13 mouse cellular contexts compared by ENCODE assay signal in the genomic region with DNA sequence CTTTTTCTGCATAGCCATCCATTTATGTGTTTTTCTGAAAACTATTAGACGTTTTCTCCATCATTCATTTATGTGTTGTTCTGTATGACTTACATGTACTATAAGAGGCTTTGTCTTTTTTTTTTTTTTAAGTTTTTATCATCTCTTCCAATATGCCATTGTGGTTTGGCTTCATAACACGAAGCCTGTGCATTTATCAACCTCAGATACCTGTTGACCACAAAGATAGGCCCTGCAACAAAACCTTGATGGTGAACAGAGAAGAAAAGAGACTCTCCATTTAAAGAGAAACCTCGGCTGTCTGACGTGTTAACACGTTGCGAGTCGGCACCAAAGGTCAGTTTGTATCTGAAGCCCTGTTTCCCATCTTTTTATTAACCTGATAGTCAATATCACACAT. TPM values are rescaled to one million over a fixed set of nuclear protein-coding genes. Genes with fewer than 3 reads are reported as not detected.
A peak's percentile ranks its signal among the peaks of the same experiment; 100 is the strongest.
DNase-seq lines count a peak whose midpoint lies in the region; ATAC-seq lines count a peak whose summit lies in the region.
"Had no signal": no experiment of that assay in that cellular context is flagged by ENCODE, and none has a peak within 500 bp of the region (broad histone marks: within the 10 kb centered on the region; RNA-seq: fewer than 3 reads in every experiment).

No protein-coding gene starts in this region.

- no peak for ATAC-seq in heart, embryonic 15.5 days (replicated peaks; ENCODE audit: insufficient number of reproducible peaks, insufficient read depth, low FRiP score, low read depth)
- ATAC-seq in lung, embryonic 15.5 days (ENCODE audit: borderline replicate concordance, extremely low read depth, low FRiP score, low TSS enrichment): no peak
- no peak for ATAC-seq in embryonic facial prominence, embryonic 14.5 days (ENCODE audit: low read depth)
- no peak for ATAC-seq in midbrain, embryonic 16.5 days

- H3K27me3 ChIP-seq in heart, embryonic 15.5 days: no peaks in the 10 kb centered on the region
- H3K27me3 ChIP-seq in lung, embryonic 15.5 days: no peaks in the 10 kb centered on the region
- H3K27me3 ChIP-seq in embryonic facial prominence, embryonic 14.5 days (replicated peaks; ENCODE audit: control insufficient read depth, insufficient read depth, low read length): peaks cover 3% of the 10 kb centered on the region; the same call in 1 of the 2 replicates
- no peaks in the 10 kb centered on the region for H3K27me3 ChIP-seq in midbrain, embryonic 16.5 days (ENCODE audit: control insufficient read depth, insufficient read depth, low read depth, low read length)

- WGBS in heart, embryonic 15.5 days: 68% methylated on average over 7 of the region's 7 CpGs
- 67% methylated on average over 7 of the region's 7 CpGs for WGBS in lung, embryonic 15.5 days
- 78% methylated on average over 7 of the region's 7 CpGs for WGBS in embryonic facial prominence, embryonic 14.5 days
- WGBS in midbrain, embryonic 16.5 days: 78% methylated on average over 7 of the region's 7 CpGs

- no peaks in the 10 kb centered on the region for H3K9me3 ChIP-seq in heart, embryonic 15.5 days (replicated peaks)
- H3K9me3 ChIP-seq in lung, embryonic 15.5 days: no peaks in the 10 kb centered on the region
- no peaks in the 10 kb centered on the region for H3K9me3 ChIP-seq in embryonic facial prominence, embryonic 14.5 days (ENCODE audit: control insufficient read depth, low read length)
- no peaks in the 10 kb centered on the region for H3K9me3 ChIP-seq in midbrain, embryonic 16.5 days (replicated peaks; ENCODE audit: control insufficient read depth, low read length, poor library complexity, severe bottlenecking)

- H3K36me3 ChIP-seq in heart, embryonic 15.5 days: no peaks in the 10 kb centered on the region
- H3K36me3 ChIP-seq in lung, embryonic 15.5 days: no peaks in the 10 kb centered on the region
- H3K36me3 ChIP-seq in embryonic facial prominence, embryonic 14.5 days (ENCODE audit: control insufficient read depth, insufficient read depth, low read length): no peaks in the 10 kb centered on the region
- H3K36me3 ChIP-seq in midbrain, embryonic 16.5 days (ENCODE audit: control insufficient read depth, insufficient read depth, low read length): no peaks in the 10 kb centered on the region

- H3K9ac ChIP-seq in heart, embryonic 15.5 days: no peak overlapping the region
- H3K9ac ChIP-seq in lung, embryonic 15.5 days: no peak overlapping the region
- H3K9ac ChIP-seq in embryonic facial prominence, embryonic 14.5 days (ENCODE audit: low read depth, low read length): no peak overlapping the region
- no peak overlapping the region for H3K9ac ChIP-seq in midbrain, embryonic 16.5 days (ENCODE audit: low read depth, low read length)

- H3K27ac ChIP-seq in heart, embryonic 15.5 days: no peak overlapping the region
- H3K27ac ChIP-seq in lung, embryonic 15.5 days: no peak overlapping the region
- no peak overlapping the region for H3K27ac ChIP-seq in embryonic facial prominence, embryonic 14.5 days (replicated peaks; ENCODE audit: low read depth, low read length)
- H3K27ac ChIP-seq in midbrain, embryonic 16.5 days (ENCODE audit: low read length): no peak overlapping the region

- H3K4me1 ChIP-seq in heart, embryonic 15.5 days (replicated peaks): peaks cover 30% of the 10 kb centered on the region
- peaks cover 34% of the 10 kb centered on the region for H3K4me1 ChIP-seq in lung, embryonic 15.5 days
- H3K4me1 ChIP-seq in embryonic facial prominence, embryonic 14.5 days (ENCODE audit: control insufficient read depth, insufficient read depth, low read length): peaks cover 30% of the 10 kb centered on the region
- H3K4me1 ChIP-seq in midbrain, embryonic 16.5 days (ENCODE audit: control insufficient read depth, insufficient read depth, low read length): peaks cover 19% of the 10 kb centered on the region

- intact Hi-C loops in heart, postnatal 36 days (cut with DNase I): loop anchor here (5.0 kb wide), 1 partner anchor 43 kb away; no protein-coding TSS in a partner anchor

- DNase-seq in heart, postnatal 36 days: no peak
- no peak for DNase-seq in lung, postnatal 25 days (ENCODE audit: low spot score)
- no peak for DNase-seq in embryonic facial prominence, embryonic 14.5 days (ENCODE audit: low spot score)
- no peak for DNase-seq in gastrocnemius, postnatal 25 days
- no peak for DNase-seq in layer of hippocampus, adult 9-10 months (ENCODE audit: low spot score)
- DNase-seq: cerebellum, adult 2 months; kidney, postnatal 25 days; retina, postnatal 1 day; thymus, postnatal 36 days had no signal

- peak overlapping the region; percentile 27; the same call in 1 of the 2 replicates for H3K4me2 ChIP-seq in heart, embryonic 15.5 days
- H3K4me2 ChIP-seq in lung, embryonic 15.5 days: peak overlapping the region; percentile 31; the same call in 1 of the 2 replicates
- H3K4me2 ChIP-seq in embryonic facial prominence, embryonic 14.5 days (ENCODE audit: low read depth, low read length): peak overlapping the region; percentile 40
- H3K4me2 ChIP-seq in midbrain, embryonic 16.5 days (ENCODE audit: low read length): peak overlapping the region; percentile 37

- H3K4me3 ChIP-seq in heart, embryonic 15.5 days: no peak overlapping the region
- H3K4me3 ChIP-seq in lung, embryonic 15.5 days: no peak overlapping the region
- H3K4me3 ChIP-seq in embryonic facial prominence, embryonic 14.5 days (ENCODE audit: low read depth, low read length): no peak overlapping the region
- H3K4me3 ChIP-seq in midbrain, embryonic 16.5 days (ENCODE audit: low read depth, low read length): no peak overlapping the region
- H3K4me3 ChIP-seq: myocyte had no signal

RNA-seq across cellular contexts. Expression of a gene that starts 3.9 kb away (rescaled TPM):
- polyA plus RNA-seq in heart, embryonic 15.5 days (2015; fragmentation: Nextera tagmentation; extraction: Ambion mirVana): 7.4 and 10.1 TPM in 2 replicates
- total RNA-seq in heart, postnatal 36 days (2021): 1 to 10 TPM; 3.7 to 5.1 TPM
- 17.7 and 20.1 TPM in 2 replicates for polyA plus RNA-seq in lung, embryonic 15.5 days (2015; fragmentation: Nextera tagmentation; extraction: Ambion mirVana)
- 11.1 and 11.8 TPM in 2 replicates for polyA plus RNA-seq in embryonic facial prominence, embryonic 14.5 days (2014; fragmentation: Nextera tagmentation; extraction: Ambion mirVana)
- 14.7 and 16.2 TPM in 2 replicates for polyA plus RNA-seq in midbrain, embryonic 16.5 days (2015; fragmentation: Nextera tagmentation; extraction: Ambion mirVana)
- 1 to 10 TPM; 1.6 to 1.7 TPM for total RNA-seq in gastrocnemius, postnatal 25 days (2021)

RNA-seq across cellular contexts. Expression of a gene that starts 49.3 kb away (rescaled TPM):
- polyA plus RNA-seq in heart, embryonic 15.5 days (2015; fragmentation: Nextera tagmentation; extraction: Ambion mirVana): 7.4 and 9.0 TPM in 2 replicates
- total RNA-seq in heart, postnatal 36 days (2021): 1 to 10 TPM; 8.4 to 8.6 TPM
- 16.9 and 17.1 TPM in 2 replicates for polyA plus RNA-seq in lung, embryonic 15.5 days (2015; fragmentation: Nextera tagmentation; extraction: Ambion mirVana)
- polyA plus RNA-seq in embryonic facial prominence, embryonic 14.5 days (2014; fragmentation: Nextera tagmentation; extraction: Ambion mirVana): 13.4 and 15.6 TPM in 2 replicates
- 16.6 and 17.2 TPM in 2 replicates for polyA plus RNA-seq in midbrain, embryonic 16.5 days (2015; fragmentation: Nextera tagmentation; extraction: Ambion mirVana)
- 1 to 10 TPM; 3.7 to 4.8 TPM for total RNA-seq in gastrocnemius, postnatal 25 days (2021)
